Mouse (Mus musculus): ENCODE measurements around the gene Lck. TPM values are rescaled to one million over a fixed set of nuclear protein-coding genes. Genes with fewer than 3 reads are reported as not detected.

The Lck gene
- total and polyA plus RNA-seq, 3 experiments, result 2.7 to 6.9 TPM; not detected in 1

DNA sequence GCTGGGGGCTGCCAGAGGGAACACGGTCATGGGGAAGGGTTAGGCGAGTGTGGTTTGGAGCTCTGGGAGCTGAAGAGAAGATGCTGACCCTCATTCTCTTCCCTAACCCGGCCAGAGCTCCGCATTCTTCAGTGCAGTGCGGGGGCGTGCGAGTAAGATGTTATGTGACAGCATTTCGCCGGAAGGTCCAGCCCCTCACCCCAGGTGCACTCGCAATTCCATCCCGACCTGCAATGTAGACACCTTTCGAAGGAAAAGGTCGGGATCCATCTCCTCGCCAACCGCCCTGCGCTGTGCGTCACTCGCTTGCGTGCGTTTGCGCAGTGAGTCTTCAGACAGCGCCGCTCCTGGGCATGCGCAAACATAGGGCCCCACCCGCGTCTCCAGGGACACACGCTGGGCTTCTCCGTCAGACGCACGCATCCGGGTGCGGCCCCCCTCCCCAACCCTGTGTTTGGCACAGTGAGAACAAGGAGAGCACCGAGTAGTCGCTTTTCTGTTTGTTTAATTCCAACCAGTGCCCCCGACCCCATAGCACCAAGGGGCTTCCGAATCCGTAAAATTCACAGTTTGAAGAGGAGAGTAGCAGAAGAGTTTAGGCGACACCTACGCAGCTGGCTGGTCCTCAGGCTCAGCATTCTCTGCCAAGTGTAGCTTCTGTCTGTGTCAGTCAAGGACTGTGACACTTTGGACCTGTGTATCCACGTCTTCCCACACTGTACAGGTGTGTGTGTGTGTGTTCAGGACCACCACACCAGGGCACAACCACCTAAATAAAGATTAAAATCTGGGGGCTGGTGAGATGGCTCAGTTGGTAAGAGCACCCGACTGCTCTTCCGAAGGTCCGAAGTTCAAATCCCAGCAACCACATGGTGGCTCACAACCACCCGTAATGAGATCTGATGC, 45.6 kb upstream of the Lck start, which contains the start of gene Iqcc:
Gene Iqcc (minus strand): TSS at position 314 of the 906 bp plus-strand sequence.
- H3K27ac ChIP-seq (ENCODE audit: control insufficient read depth, low read depth, low read length), result peak within 1 kb of the TSS; percentile 53
- peak within 1 kb of the TSS; percentile 76 to 84 for H3K4me3 ChIP-seq (ENCODE audit: control insufficient read depth in 1 of 2, insufficient read depth in 1 of 2, low read depth in 2 of 2, low read length in 2 of 2)
- peak within 1 kb of the TSS; percentile 87 for H3K9ac ChIP-seq (ENCODE audit: control insufficient read depth, low read depth, low read length, poor library complexity, severe bottlenecking)
- H3K9me3 ChIP-seq (replicated peaks; ENCODE audit: insufficient read depth, low read length), result no peaks in the 10 kb centered on the region
- H3K79me2 ChIP-seq (ENCODE audit: control insufficient read depth, insufficient read depth, low read length, poor library complexity), result peaks cover 4% of the 10 kb centered on the region; the same call in 1 of the 2 replicates
- DNase-seq (ENCODE audit: low read depth, low spot score), result peak; percentile 97
- H3K4me1 ChIP-seq (ENCODE audit: control insufficient read depth in 1 of 2, insufficient read depth in 2 of 2, low read length in 2 of 2), result peaks cover 0 to 7% of the 10 kb centered on the region in 2 experiments; a peak in 1 of 4 replicates
- no peaks in the 10 kb centered on the region; a peak in 2 of 4 replicates for H3K36me3 ChIP-seq (ENCODE audit: control insufficient read depth in 1 of 2, insufficient read depth in 2 of 2, low read length in 2 of 2)
- H3K27me3 ChIP-seq (ENCODE audit: control insufficient read depth in 1 of 2, insufficient read depth in 2 of 2, low read length in 2 of 2), result no peaks in the 10 kb centered on the region
- no peak for TF ChIP-seq RAD21 (IDR thresholded peaks at IDR 0.05; ENCODE audit: low read depth, low read length)
- TF ChIP-seq CHD1 (IDR thresholded peaks at IDR 0.05; ENCODE audit: low read depth, low read length), result no peak
- TF ChIP-seq NELFE (IDR thresholded peaks at IDR 0.05; ENCODE audit: low read depth, low read length), result peak; percentile 95
- TF ChIP-seq UBTF (IDR thresholded peaks at IDR 0.05; ENCODE audit: borderline replicate concordance, insufficient read depth, low read depth, low read length), result no peak
- TF ChIP-seq GATA1 (IDR thresholded peaks at IDR 0.05; ENCODE audit: low read depth, low read length), result no peak
- 0 out of 6 replicates have a peak, but pooled peaks of 1 of the 3 experiments have one; percentile 0 for TF ChIP-seq CTCF (IDR thresholded peaks at IDR 0.05 in 2 of 3, conservative IDR thresholded peaks at IDR 0.05 in 1 of 3; ENCODE audit: control insufficient read depth in 1 of 3, insufficient read depth in 1 of 3, low read depth in 2 of 3, low read length in 3 of 3, poor library complexity in 1 of 3, severe bottlenecking in 1 of 3)
- no peak for TF ChIP-seq ZNF384 (IDR thresholded peaks at IDR 0.05; ENCODE audit: low read depth, low read length)
- TF ChIP-seq EP300 (IDR thresholded peaks at IDR 0.05; ENCODE audit: low read depth in 1 of 2, low read length in 2 of 2), result no peak
- TF ChIP-seq BHLHE40 (IDR thresholded peaks at IDR 0.05; ENCODE audit: borderline replicate concordance, low read depth, low read length), result no peak
- TF ChIP-seq MAZ (IDR thresholded peaks at IDR 0.05; ENCODE audit: low read depth, low read length), result peak; percentile 83; the same call in 1 of the 2 replicates
- TF ChIP-seq POLR2AphosphoS5 (IDR thresholded peaks at IDR 0.05; ENCODE audit: borderline replicate concordance, low read depth, low read length), result peak; percentile 28; the same call in 1 of the 2 replicates
- TF ChIP-seq NRF1 (IDR thresholded peaks at IDR 0.05; ENCODE audit: insufficient read depth, low read depth, low read length, poor library complexity, severe bottlenecking), result peak; percentile 95
- peak; percentile 91 for TF ChIP-seq SIN3A (IDR thresholded peaks at IDR 0.05; ENCODE audit: low read length)
- no peak for TF ChIP-seq RCOR1 (IDR thresholded peaks at IDR 0.05; ENCODE audit: low read depth, low read length)
- peak; percentile 99 for TF ChIP-seq POLR2AphosphoS2 (IDR thresholded peaks at IDR 0.05; ENCODE audit: low read length)
- no peak for TF ChIP-seq GABPA (IDR thresholded peaks at IDR 0.05; ENCODE audit: low read depth, low read length)
- no peak for TF ChIP-seq SMC3 (IDR thresholded peaks at IDR 0.05; ENCODE audit: low read depth, low read length)
- no peak for TF ChIP-seq USF2 (IDR thresholded peaks at IDR 0.05; ENCODE audit: borderline replicate concordance in 1 of 2, insufficient read depth in 1 of 2, low read depth in 1 of 2, low read length in 2 of 2)
- 0 out of 2 replicates have a peak, but pooled peaks have one; percentile 20 for TF ChIP-seq TBP (IDR thresholded peaks at IDR 0.05; ENCODE audit: low read depth, low read length)
- TF ChIP-seq ZMIZ1 (IDR thresholded peaks at IDR 0.05; ENCODE audit: low read depth, low read length), result peak; percentile 90
- no peak for TF ChIP-seq JUND (IDR thresholded peaks at IDR 0.05; ENCODE audit: low read depth, low read length)
- TF ChIP-seq POLR2A (IDR thresholded peaks at IDR 0.05; ENCODE audit: control insufficient read depth in 1 of 2, insufficient read depth in 1 of 2, low read depth in 1 of 2, low read length in 2 of 2, poor library complexity in 1 of 2), result peak; percentile 82 to 97
- no peak for TF ChIP-seq TCF12 (IDR thresholded peaks at IDR 0.05; ENCODE audit: low read depth, low read length)
- TF ChIP-seq MAX (IDR thresholded peaks at IDR 0.05; ENCODE audit: low read length), result no peak; the same call in 1 of the 2 replicates
- TF ChIP-seq ETS1 (IDR thresholded peaks at IDR 0.05; ENCODE audit: low read depth, low read length), result peak; percentile 49; the same call in 1 of the 2 replicates
- peak; percentile 83 for TF ChIP-seq MXI1 (IDR thresholded peaks at IDR 0.05; ENCODE audit: low read depth, low read length)
- no peak for TF ChIP-seq MYC (IDR thresholded peaks at IDR 0.05; ENCODE audit: low read depth, low read length)
- no peak for TF ChIP-seq E2F4 (IDR thresholded peaks at IDR 0.05; ENCODE audit: borderline replicate concordance, low read depth, low read length)
- no peak for TF ChIP-seq ZC3H11A (IDR thresholded peaks at IDR 0.05; ENCODE audit: low read depth, low read length)
- TF ChIP-seq HCFC1 (IDR thresholded peaks at IDR 0.05; ENCODE audit: low read depth, low read length), result peak; percentile 84
- TF ChIP-seq USF1 (IDR thresholded peaks at IDR 0.05; ENCODE audit: low read depth, low read length), result no peak
- no peak for TF ChIP-seq KAT2A (conservative IDR thresholded peaks at IDR 0.05; ENCODE audit: low read depth, low read length)
- no peak for TF ChIP-seq MEF2A (IDR thresholded peaks at IDR 0.05; ENCODE audit: extremely low read depth, insufficient replicate concordance, low read depth, low read length, poor library complexity, severe bottlenecking)
- 0 out of 2 replicates have a peak, but pooled peaks have one; percentile 26 for TF ChIP-seq MYB (IDR thresholded peaks at IDR 0.05; ENCODE audit: low read depth, low read length)
- no peak for TF ChIP-seq TAL1 (IDR thresholded peaks at IDR 0.05; ENCODE audit: low read length)
